Mouse (Mus musculus) forebrain, embryonic 14.5 days (tissue): Measurements from ENCODE around the gene Tgfb1. TPM values are rescaled to one million over a fixed set of nuclear protein-coding genes. Genes with fewer than 3 reads are reported as not detected.

Experiments
- ATAC-seq: fragments of 200-750 bp; cut with Nextera tagmentation; 2 replicates; pipeline ENCODE4 v1.8.0; 2017; ENCODE audit warnings: mild to moderate bottlenecking, moderate library complexity
- DNase-seq: peaks from one replicate; pipeline ENCODE4 v3.0.0-alpha.2; 2015; ENCODE audit warnings: low spot score
- H3K27ac ChIP-seq: fragments of 300-500 bp; sonication (generic); 2 replicates; pipeline ENCODE4 v1.5.1; 2014; ENCODE audit warnings: low read depth, mild to moderate bottlenecking, control low read depth, low read length, moderate library complexity
- H3K27me3 ChIP-seq: fragments of 300-500 bp; sonication (generic); replicated peaks from 2 replicates; pipeline ENCODE4 v1.6.1; 2014; ENCODE audit warnings: low read length, control low read depth, mixed read lengths; ENCODE audit not compliant: control insufficient read depth, insufficient read depth
- H3K36me3 ChIP-seq: fragments of 300-500 bp; sonication (generic); 2 replicates; pipeline ENCODE4 v1.6.1; 2014; ENCODE audit warnings: low read length, control low read depth; ENCODE audit not compliant: control insufficient read depth, insufficient read depth
- H3K4me1 ChIP-seq: fragments of 300-500 bp; sonication (generic); 2 replicates; pipeline ENCODE4 v1.6.1; 2014; ENCODE audit warnings: antibody characterized with exemption, low read length, control low read depth; ENCODE audit not compliant: control insufficient read depth, insufficient read depth
- H3K4me2 ChIP-seq: fragments of 300-500 bp; sonication (generic); 2 replicates; pipeline ENCODE4 v1.6.1; 2014; ENCODE audit warnings: mild to moderate bottlenecking, control low read depth, low read length
- H3K4me3 ChIP-seq: fragments of 300-500 bp; sonication (generic); 2 replicates; pipeline ENCODE4 v1.5.1; 2014; ENCODE audit warnings: low read depth, low read length, control low read depth
- H3K9ac ChIP-seq: fragments of 300-500 bp; sonication (generic); 2 replicates; pipeline ENCODE4 v1.6.1; 2014; ENCODE audit warnings: mild to moderate bottlenecking, low read length, control low read depth, moderate library complexity
- H3K9me3 ChIP-seq: fragments of 300-500 bp; sonication (generic); replicated peaks from 2 replicates; pipeline ENCODE4 v1.6.1; 2016; ENCODE audit warnings: low read length, control low read depth, mixed read lengths; ENCODE audit not compliant: control insufficient read depth
- WGBS: fragments of 180-500 bp; shearing (Covaris S2); extraction: QIAGEN DNeasy Blood & Tissue Kit; methylation state at CpG from one replicate; pipeline ENCODE4 v1.1.7; 2014; 5-methylcytosine and 5-hydroxymethylcytosine counted together
- polyA plus RNA-seq: library from polyadenylated mRNA; unstranded; fragments of >200 nt; fragmentation: Nextera tagmentation; extraction: Ambion mirVana; gene quantifications from 2 replicates; pipeline ENCODE4 v1.2.1, GENCODE M21; 2014

Tgfb1 gene
- polyA plus RNA-seq, 1 experiment from 2014 or later, result 0.61 TPM

DNA sequence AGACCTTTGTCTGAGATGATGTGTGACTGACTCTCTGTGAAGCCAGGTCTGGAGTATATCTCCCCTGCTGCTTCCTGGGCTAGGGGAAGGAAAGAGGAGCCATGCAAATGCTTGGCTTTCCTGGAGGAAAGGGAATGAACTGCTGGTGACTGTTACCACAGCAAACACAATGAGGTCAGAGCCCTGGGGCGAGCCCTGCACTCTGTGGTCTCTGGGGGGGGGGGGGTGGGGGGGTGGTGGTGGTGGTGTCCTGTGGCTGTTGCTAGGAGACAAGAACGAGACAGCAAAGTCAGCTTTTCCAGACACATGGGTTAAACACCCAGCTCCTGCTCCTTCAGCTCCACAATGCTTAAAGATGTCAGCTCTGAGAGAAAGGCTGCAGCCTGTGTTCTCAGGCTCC, 42.6 kb downstream of the Tgfb1 start:
- ATAC-seq, result no peak
- Histone ChIP-seq H3K27ac (no peak overlapping the region), H3K36me3 (peaks cover 99% of the 10 kb centered on the region), H3K9me3 (no peaks in the 10 kb centered on the region), H3K4me3 (no peak overlapping the region), H3K27me3 (no peaks in the 10 kb centered on the region), H3K4me2 (no peak overlapping the region), H3K4me1 (no peaks in the 10 kb centered on the region), H3K9ac (no peak overlapping the region)
- 68% methylated on average over 2 of the region's 2 CpGs for WGBS
- DNase-seq, result no peak

GRCm38 (mm10) chr7:25729862-25730261, 43.1 kb downstream of the Tgfb1 start:
- Histone ChIP-seq H3K27ac (no peak overlapping the region), H3K27me3 (no peaks in the 10 kb centered on the region), H3K4me1 (no peaks in the 10 kb centered on the region), H3K4me2 (no peak overlapping the region), H3K4me3 (no peak overlapping the region), H3K9me3 (no peaks in the 10 kb centered on the region), H3K9ac (no peak overlapping the region), H3K36me3 (peaks cover 99% of the 10 kb centered on the region)
- WGBS, result 97% methylated on average over 2 of the region's 2 CpGs
- DNase-seq (no peak), ATAC-seq (no peak)

DNA sequence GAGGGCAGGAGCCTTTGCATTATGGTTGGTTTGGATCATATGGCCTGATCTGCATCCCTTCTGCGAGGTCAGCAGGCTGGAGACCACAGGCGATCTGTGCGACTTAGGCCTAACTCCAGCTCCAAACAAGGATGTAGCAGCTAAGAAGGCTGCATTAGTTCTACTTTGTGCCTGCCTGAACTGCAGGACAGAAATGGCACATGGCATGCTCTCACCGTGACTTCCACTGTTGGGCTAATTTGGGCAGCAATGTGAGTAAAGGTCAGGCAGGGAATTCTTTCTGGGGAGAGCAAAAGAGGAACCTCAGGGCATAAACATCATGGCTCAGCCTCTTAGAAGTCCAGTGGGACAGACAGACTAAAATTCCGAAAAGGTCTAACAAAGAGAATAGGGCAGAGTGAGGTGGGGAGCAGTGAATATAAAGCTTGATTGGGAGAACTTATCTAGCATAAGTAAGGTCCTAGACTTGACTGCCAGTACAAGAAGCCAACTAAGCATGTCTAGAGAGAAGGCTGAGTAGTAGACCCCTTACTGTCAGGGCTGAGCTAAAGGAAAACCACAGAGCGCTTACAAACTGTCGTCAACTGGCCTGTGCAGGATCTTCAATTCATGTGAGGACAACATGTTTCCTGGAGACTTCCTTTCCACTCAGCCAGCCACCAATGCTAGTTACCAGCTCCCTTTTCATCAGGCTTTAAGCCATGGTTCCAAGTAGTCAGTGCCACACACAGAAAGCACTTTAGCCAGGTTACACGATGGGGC, 44.7 kb downstream of the Tgfb1 start:
- H3K9me3 ChIP-seq, result no peaks in the 10 kb centered on the region
- no peak overlapping the region for H3K9ac ChIP-seq
- no peak for ATAC-seq

DNA sequence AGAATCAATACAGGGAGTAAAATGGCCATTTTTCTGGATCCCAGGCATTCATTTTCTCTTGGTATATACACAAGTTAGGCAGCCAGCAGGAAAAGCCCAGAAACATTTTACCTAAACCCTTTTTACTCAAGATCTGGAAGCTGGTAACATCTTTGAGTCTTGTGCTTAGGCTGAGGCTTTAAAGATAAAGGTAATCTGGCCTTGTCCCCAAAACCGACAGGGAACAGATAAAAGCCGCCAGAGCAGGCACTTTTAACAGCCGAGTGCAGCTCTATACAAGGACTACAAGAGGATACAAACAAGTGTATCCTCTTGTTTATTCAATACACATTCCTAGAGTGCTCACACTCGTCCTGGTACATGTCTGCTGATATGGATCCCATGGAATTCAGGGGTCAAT, 48.2 kb downstream of the Tgfb1 start:
- H3K4me3 ChIP-seq, result no peak overlapping the region
- H3K9ac ChIP-seq, result no peak overlapping the region
- peaks cover 99% of the 10 kb centered on the region for H3K36me3 ChIP-seq
- 79% methylated on average over 4 of the region's 4 CpGs for WGBS
- H3K9me3 ChIP-seq, result no peaks in the 10 kb centered on the region
- H3K4me1 ChIP-seq, result no peaks in the 10 kb centered on the region
- H3K27me3 ChIP-seq, result no peaks in the 10 kb centered on the region
- DNase-seq (no peak), ATAC-seq (no peak)
- H3K4me2 ChIP-seq, result no peak overlapping the region
- H3K27ac ChIP-seq, result no peak overlapping the region

More for the DNA sequence above, 44.7 kb downstream of the Tgfb1 start:
- Histone ChIP-seq H3K36me3 (peaks cover 99% of the 10 kb centered on the region), H3K4me3 (no peak overlapping the region), H3K27me3 (no peaks in the 10 kb centered on the region), H3K27ac (no peak overlapping the region), H3K4me2 (no peak overlapping the region), H3K4me1 (no peaks in the 10 kb centered on the region)
- 94% methylated on average over 8 of the region's 8 CpGs for WGBS
- DNase-seq, result no peak

GRCm38 (mm10) chr7:25736920-25737319, 50.1 kb downstream of the Tgfb1 start:
- no peak overlapping the region for H3K27ac ChIP-seq
- no peak overlapping the region for H3K4me3 ChIP-seq
- no peak overlapping the region for H3K9ac ChIP-seq
- peaks cover 99% of the 10 kb centered on the region for H3K36me3 ChIP-seq
- 96% methylated on average over 2 of the region's 2 CpGs for WGBS
- H3K27me3 ChIP-seq, result no peaks in the 10 kb centered on the region
- DNase-seq, result no peak
- H3K4me2 ChIP-seq, result no peak overlapping the region
- no peaks in the 10 kb centered on the region for H3K4me1 ChIP-seq
- no peaks in the 10 kb centered on the region for H3K9me3 ChIP-seq
- ATAC-seq, result no peak

DNA sequence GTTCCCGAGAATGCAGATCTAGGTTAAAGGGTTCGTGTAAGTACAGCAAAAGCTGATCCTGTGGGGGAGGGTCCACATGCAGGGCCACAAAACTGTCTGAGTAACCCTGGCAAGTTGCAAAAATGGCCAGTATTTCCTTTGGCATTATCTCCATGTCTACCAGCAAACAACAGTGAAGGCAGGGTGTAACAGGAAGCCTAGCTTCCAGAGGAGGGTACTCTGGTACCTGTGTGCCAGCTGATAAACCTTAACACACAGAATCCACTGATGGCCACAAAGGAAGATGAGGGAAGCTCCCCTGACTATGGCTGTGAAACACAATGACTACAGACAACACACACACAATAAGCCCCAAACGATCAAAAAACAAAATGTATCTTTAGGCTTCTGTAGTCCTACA, 51.5 kb downstream of the Tgfb1 start:
- 89% methylated on average over 3 of the region's 3 CpGs for WGBS
- Histone ChIP-seq H3K36me3 (peaks cover 99% of the 10 kb centered on the region), H3K9me3 (no peaks in the 10 kb centered on the region), H3K4me2 (no peak overlapping the region), H3K27ac (no peak overlapping the region), H3K4me1 (no peaks in the 10 kb centered on the region), H3K9ac (no peak overlapping the region), H3K27me3 (no peaks in the 10 kb centered on the region), H3K4me3 (no peak overlapping the region)
- ATAC-seq (no peak), DNase-seq (no peak)

DNA sequence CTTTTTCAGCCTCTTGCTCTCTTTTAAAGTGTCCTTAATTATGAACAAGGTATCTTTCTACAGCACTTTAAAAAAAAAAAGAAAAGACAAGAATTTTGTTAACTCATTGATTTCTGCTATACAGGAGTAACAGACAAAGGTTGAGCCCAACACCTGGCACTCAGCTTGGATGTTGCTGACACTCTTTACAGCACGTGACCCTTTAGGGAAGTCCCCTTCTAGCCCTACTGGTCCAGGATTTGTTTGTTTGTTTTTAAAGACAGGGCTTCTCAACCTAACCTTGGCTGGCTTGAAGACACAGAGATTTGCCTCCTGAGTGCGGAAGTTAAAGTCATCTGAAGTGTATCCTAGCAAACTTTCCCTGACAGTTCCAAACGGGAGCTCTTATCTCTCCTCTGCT, 60.0 kb downstream of the Tgfb1 start:
- no peak for DNase-seq
- WGBS, result 87% methylated on average over 3 of the region's 3 CpGs
- no peaks in the 10 kb centered on the region for H3K9me3 ChIP-seq
- peaks cover 94% of the 10 kb centered on the region for H3K36me3 ChIP-seq
- H3K9ac ChIP-seq, result no peak overlapping the region
- no peak overlapping the region for H3K4me2 ChIP-seq
- H3K27ac ChIP-seq, result no peak overlapping the region
- H3K4me1 ChIP-seq, result no peaks in the 10 kb centered on the region
- H3K27me3 ChIP-seq, result no peaks in the 10 kb centered on the region
- no peak overlapping the region for H3K4me3 ChIP-seq
- ATAC-seq, result no peak

GRCm38 (mm10) chr7:25753076-25753475, 66.3 kb downstream of the Tgfb1 start:
- H3K27ac ChIP-seq, result no peak overlapping the region
- no peaks in the 10 kb centered on the region for H3K27me3 ChIP-seq
- H3K9me3 ChIP-seq, result no peaks in the 10 kb centered on the region
- ATAC-seq (no peak), DNase-seq (no peak)
- peak overlapping the region; percentile 99 for H3K9ac ChIP-seq
- peaks cover 12% of the 10 kb centered on the region for H3K4me1 ChIP-seq
- peak overlapping the region; percentile 97 for H3K4me3 ChIP-seq
- peaks cover 34% of the 10 kb centered on the region for H3K36me3 ChIP-seq
- peak overlapping the region; percentile 70 for H3K4me2 ChIP-seq

- H3K9ac ChIP-seq, result peak overlapping the region; percentile 99
- H3K4me2 ChIP-seq, result peak overlapping the region; percentile 70
- H3K4me3 ChIP-seq, result peak overlapping the region; percentile 97
- peak overlapping the region; percentile 97 for H3K27ac ChIP-seq
- peaks cover 12% of the 10 kb centered on the region for H3K4me1 ChIP-seq
- peaks cover 27% of the 10 kb centered on the region for H3K36me3 ChIP-seq
- under 1% methylated on average over 46 of the region's 46 CpGs for WGBS
- DNase-seq (no peak), ATAC-seq (no peak)
- no peaks in the 10 kb centered on the region for H3K27me3 ChIP-seq
- no peaks in the 10 kb centered on the region for H3K9me3 ChIP-seq
Measured at GRCm38 (mm10) chr7:25753643-25754438, 67.0 kb downstream of the Tgfb1 start.
